Mouse (Mus musculus) C2C12 (cell line): ENCODE data around the gene Vmn1r194.

Experiments used
- CEBPB ChIP-seq: IDR thresholded peaks from one replicate; pipeline ENCODE4 v1.6.1; 2011; ENCODE audit warnings: low read depth, mild to moderate bottlenecking, control low read depth, moderate library complexity
- CTCF ChIP-seq: IDR thresholded peaks from one replicate; pipeline ENCODE4 v1.5.1; 2011; ENCODE audit not compliant: control insufficient read depth, insufficient read depth, insufficient read length
- MAX ChIP-seq: IDR thresholded peaks from one replicate; pipeline ENCODE4 v1.6.1; 2011; ENCODE audit warnings: mild to moderate bottlenecking, control low read depth
- USF1 ChIP-seq: IDR thresholded peaks from one replicate; pipeline ENCODE4 v1.6.1; 2011; ENCODE audit warnings: low read depth, mild to moderate bottlenecking, control low read depth, moderate library complexity

- TF ChIP-seq CTCF (no peak), CEBPB (no peak), USF1 (no peak), MAX (no peak)
These were observed at the start of gene Vmn1r194 for GRCm38 (mm10) chr13:22243915-22244314.
